Mouse (Mus musculus) kidney, postnatal 0 days (tissue): ENCODE measurements around the gene Mical3. TPM values are rescaled to one million over a fixed set of nuclear protein-coding genes. Genes with fewer than 3 reads are reported as not detected.

ENCODE experiments used
- ATAC-seq: fragments of 200-750 bp; cut with Nextera tagmentation; replicated peaks from 2 replicates; pipeline ENCODE4 v1.8.0; 2017; ENCODE audit warnings: low read depth, moderate number of reproducible peaks, moderate TSS enrichment, moderate library complexity; ENCODE audit not compliant: low FRiP score
- DNase-seq: peaks from one replicate; pipeline ENCODE4 v3.0.0-alpha.2; 2016; ENCODE audit warnings: low spot score
- H3K27ac ChIP-seq: fragments of 300-500 bp; sonication (generic); 2 replicates; pipeline ENCODE4 v1.5.1; 2014; ENCODE audit warnings: mild to moderate bottlenecking
- H3K27me3 ChIP-seq: fragments of 300-500 bp; sonication (generic); 2 replicates; pipeline ENCODE4 v1.6.1; 2014; ENCODE audit warnings: low read length, mixed read lengths; ENCODE audit not compliant: insufficient read depth
- H3K36me3 ChIP-seq: fragments of 300-500 bp; sonication (generic); 2 replicates; pipeline ENCODE4 v1.6.1; 2014; ENCODE audit warnings: low read length, mixed read lengths; ENCODE audit not compliant: insufficient read depth
- H3K4me1 ChIP-seq: fragments of 300-500 bp; sonication (generic); replicated peaks from 2 replicates; pipeline ENCODE4 v1.6.1; 2014; ENCODE audit warnings: antibody characterized with exemption, low read length, mixed read lengths; ENCODE audit not compliant: insufficient read depth
- H3K4me2 ChIP-seq: fragments of 300-500 bp; sonication (generic); 2 replicates; pipeline ENCODE4 v1.6.1; 2014; ENCODE audit warnings: mild to moderate bottlenecking, low read length, moderate library complexity, mixed read lengths
- H3K4me3 ChIP-seq: fragments of 300-500 bp; sonication (generic); replicated peaks from 2 replicates; pipeline ENCODE4 v1.5.1; 2014; ENCODE audit warnings: low read depth, low read length
- H3K9ac ChIP-seq: fragments of 300-500 bp; sonication (generic); 2 replicates; pipeline ENCODE4 v1.6.1; 2014; ENCODE audit warnings: low read depth, low read length
- H3K9me3 ChIP-seq: fragments of 300-500 bp; sonication (generic); replicated peaks from 2 replicates; pipeline ENCODE4 v1.6.1; 2016; ENCODE audit warnings: low read length, inconsistent platforms, mixed read lengths
- CTCF ChIP-seq: IDR thresholded peaks from 2 replicates; pipeline ENCODE4 v1.5.1; 2016; ENCODE audit warnings: antibody characterized with exemption, low read depth, mild to moderate bottlenecking, moderate library complexity
- WGBS: fragments of 180-500 bp; shearing (Covaris S2); extraction: QIAGEN DNeasy Blood & Tissue Kit; methylation state at CpG from one replicate; pipeline ENCODE4 v1.1.7; 2014; 5-methylcytosine and 5-hydroxymethylcytosine counted together
- polyA plus RNA-seq: library from polyadenylated mRNA; unstranded; fragments of >200 nt; fragmentation: Nextera tagmentation; extraction: Ambion mirVana; gene quantifications from 2 replicates; pipeline ENCODE4 v1.2.1, GENCODE M21; 2015

Gene Mical3
- polyA plus RNA-seq, 1 experiment from 2014 or later = 6.0 TPM

DNA sequence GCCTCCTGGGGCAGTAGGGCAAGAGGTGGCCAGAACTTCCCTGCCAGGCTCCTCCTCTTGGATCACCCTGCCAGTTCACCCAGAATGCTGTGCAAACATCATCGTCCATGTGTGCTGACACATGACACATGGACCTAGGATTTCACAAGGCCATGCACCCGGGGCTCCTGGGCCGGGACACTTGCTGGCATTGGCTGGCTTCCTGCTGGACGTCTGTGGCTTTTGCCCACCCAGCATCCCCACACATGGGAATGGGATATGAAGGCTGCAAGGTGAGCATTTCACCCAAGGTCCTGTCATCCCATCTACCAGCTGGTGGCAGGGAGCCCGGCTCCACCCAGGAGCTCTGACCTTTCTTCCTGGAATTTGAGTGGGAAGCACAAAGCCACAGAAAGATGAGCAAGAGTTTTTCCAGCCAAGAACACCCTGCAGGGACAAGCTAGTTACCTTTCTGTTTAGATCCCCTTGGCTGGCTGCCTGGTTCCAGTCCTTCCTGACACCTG is 8.0 kb downstream of the Mical3 start:
- H3K36me3 ChIP-seq = no peaks in the 10 kb centered on the region
- H3K4me1 ChIP-seq = no peaks in the 10 kb centered on the region
- H3K9ac ChIP-seq = no peak overlapping the region
- no peaks in the 10 kb centered on the region for H3K27me3 ChIP-seq
- WGBS = 64% methylated on average over 5 of the region's 5 CpGs
- no peak overlapping the region for H3K27ac ChIP-seq
- DNase-seq (no peak), ATAC-seq (no peak)
- H3K9me3 ChIP-seq = no peaks in the 10 kb centered on the region
- no peak overlapping the region for H3K4me2 ChIP-seq
- TF ChIP-seq CTCF = no peak
- no peak overlapping the region for H3K4me3 ChIP-seq

DNA sequence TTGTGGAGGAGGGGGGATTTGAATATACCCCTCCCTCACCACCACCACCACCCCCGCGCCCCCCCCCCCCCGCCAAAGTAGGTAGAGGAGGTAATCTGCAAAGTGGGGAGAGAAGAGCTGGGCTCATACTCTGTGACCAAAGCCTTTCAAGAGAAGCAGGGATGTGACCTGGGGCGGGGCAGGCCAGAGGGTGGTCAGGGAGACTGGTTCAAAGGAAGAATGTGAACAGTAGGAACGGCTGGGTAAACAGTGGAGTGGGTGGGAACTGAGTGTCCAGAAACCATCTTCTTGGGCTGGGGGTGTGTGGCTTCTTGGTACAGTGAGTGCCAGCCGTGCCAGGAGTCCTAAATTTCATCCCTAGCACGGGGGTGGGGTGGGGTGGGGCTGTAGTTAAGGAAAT is 10.0 kb downstream of the Mical3 start:
- no peak overlapping the region for H3K4me2 ChIP-seq
- H3K9me3 ChIP-seq = no peaks in the 10 kb centered on the region
- DNase-seq = peak; percentile 23
- no peak for ATAC-seq
- 33% methylated on average over 7 of the region's 7 CpGs for WGBS
- H3K9ac ChIP-seq = no peak overlapping the region
- H3K36me3 ChIP-seq = no peaks in the 10 kb centered on the region
- H3K4me3 ChIP-seq = no peak overlapping the region
- no peaks in the 10 kb centered on the region for H3K27me3 ChIP-seq
- no peak overlapping the region for H3K27ac ChIP-seq
- H3K4me1 ChIP-seq = no peaks in the 10 kb centered on the region
- no peak for TF ChIP-seq CTCF

DNA sequence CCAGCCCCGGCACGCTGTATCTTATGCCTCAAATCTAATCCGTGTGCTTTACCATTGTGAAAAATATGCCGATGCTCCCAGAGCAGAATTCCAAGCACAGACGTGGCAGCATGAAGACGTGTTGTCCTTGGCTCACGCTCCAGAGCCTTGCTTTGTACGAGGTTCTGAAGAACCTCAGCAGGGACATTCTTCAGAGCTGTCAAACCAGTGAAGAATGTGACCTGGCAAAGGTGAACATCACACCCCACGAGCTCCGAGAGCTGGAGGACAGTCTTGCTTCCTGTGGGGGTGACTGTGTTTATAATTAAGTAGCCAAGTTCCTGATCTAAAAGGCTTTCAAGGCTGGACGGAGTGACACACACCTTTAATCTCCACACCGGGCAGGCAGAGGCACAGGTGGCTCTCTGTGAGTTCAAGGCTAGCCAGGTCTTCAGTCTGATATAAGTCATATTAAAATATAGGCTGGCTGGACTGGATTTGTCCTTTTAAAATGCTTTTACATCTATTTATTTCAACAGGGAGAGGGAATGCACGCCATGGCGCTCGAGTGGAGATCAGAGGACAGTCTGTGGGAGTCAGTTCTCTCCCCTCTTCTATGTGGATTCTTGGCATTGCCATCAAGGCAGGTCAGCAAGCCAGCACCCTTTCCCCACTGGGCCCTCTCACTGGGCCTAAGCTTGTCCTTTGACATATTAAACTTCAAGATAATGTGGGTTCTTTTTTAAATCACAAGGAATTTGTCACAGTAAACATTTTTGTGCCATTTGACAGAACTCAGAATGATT is 12.6 kb downstream of the Mical3 start:
- DNase-seq (peak; percentile 28), ATAC-seq (0 out of 2 replicates have a peak, but pooled peaks have one; percentile 38)
- Histone ChIP-seq H3K4me1 (no peaks in the 10 kb centered on the region), H3K4me3 (no peak overlapping the region), H3K27me3 (no peaks in the 10 kb centered on the region), H3K9me3 (no peaks in the 10 kb centered on the region), H3K36me3 (no peaks in the 10 kb centered on the region), H3K27ac (no peak overlapping the region), H3K9ac (no peak overlapping the region), H3K4me2 (no peak overlapping the region)
- 48% methylated on average over 15 of the region's 15 CpGs for WGBS
- no peak for TF ChIP-seq CTCF

DNA sequence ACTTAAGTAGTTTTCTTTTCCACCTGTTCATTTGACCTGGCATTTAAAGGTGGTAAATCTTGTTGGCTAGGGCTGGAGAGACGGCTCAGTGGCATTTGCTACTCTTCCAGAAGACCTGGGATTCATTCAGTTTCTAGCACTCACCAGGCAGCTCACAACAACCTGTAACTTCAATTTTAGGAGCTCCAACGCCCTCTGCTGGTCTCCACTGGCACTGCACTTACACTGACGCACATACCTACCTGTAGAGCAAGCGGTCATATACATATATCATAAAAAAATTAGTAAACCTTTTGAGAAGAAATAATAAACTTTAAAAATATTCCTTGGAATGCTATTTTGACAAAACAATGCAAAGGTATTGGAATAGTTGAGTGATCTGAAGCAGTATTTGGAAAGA is 13.7 kb downstream of the Mical3 start:
- WGBS = 68% methylated on average over 4 of the region's 4 CpGs
- no peaks in the 10 kb centered on the region for H3K4me1 ChIP-seq
- DNase-seq (no peak), ATAC-seq (no peak)
- no peaks in the 10 kb centered on the region for H3K36me3 ChIP-seq
- H3K27ac ChIP-seq = no peak overlapping the region
- peak; percentile 48 for TF ChIP-seq CTCF
- no peaks in the 10 kb centered on the region for H3K27me3 ChIP-seq
- H3K9ac ChIP-seq = no peak overlapping the region
- no peak overlapping the region for H3K4me2 ChIP-seq
- H3K9me3 ChIP-seq = no peaks in the 10 kb centered on the region
- no peak overlapping the region for H3K4me3 ChIP-seq

DNA sequence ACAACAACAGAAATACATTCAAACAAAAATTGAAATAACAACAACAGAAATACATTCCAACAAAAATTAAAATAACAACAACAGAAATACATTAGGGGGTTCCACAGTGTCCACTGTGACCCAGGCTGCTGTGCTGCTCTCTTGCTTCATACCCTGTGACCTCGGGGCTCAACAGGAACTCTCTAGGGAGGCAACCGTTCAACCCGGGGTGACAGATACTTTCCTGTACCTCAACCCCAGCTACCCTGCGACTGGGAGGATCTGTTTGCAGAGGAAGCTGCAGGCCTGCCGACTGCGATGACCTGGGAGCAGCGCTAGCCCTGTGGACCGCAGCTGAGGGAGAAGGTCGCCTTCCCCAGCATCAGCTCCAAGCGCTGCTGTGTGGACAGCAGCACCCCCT is 14.4 kb downstream of the Mical3 start:
- H3K36me3 ChIP-seq = no peaks in the 10 kb centered on the region
- TF ChIP-seq CTCF = no peak
- H3K4me3 ChIP-seq = no peak overlapping the region
- H3K9me3 ChIP-seq = no peaks in the 10 kb centered on the region
- H3K9ac ChIP-seq = no peak overlapping the region
- no peak for DNase-seq
- H3K4me2 ChIP-seq = no peak overlapping the region
- H3K4me1 ChIP-seq = no peaks in the 10 kb centered on the region
- H3K27ac ChIP-seq = no peak overlapping the region
- H3K27me3 ChIP-seq = no peaks in the 10 kb centered on the region
- ATAC-seq = no peak
- WGBS = 25% methylated on average over 10 of the region's 10 CpGs

DNA sequence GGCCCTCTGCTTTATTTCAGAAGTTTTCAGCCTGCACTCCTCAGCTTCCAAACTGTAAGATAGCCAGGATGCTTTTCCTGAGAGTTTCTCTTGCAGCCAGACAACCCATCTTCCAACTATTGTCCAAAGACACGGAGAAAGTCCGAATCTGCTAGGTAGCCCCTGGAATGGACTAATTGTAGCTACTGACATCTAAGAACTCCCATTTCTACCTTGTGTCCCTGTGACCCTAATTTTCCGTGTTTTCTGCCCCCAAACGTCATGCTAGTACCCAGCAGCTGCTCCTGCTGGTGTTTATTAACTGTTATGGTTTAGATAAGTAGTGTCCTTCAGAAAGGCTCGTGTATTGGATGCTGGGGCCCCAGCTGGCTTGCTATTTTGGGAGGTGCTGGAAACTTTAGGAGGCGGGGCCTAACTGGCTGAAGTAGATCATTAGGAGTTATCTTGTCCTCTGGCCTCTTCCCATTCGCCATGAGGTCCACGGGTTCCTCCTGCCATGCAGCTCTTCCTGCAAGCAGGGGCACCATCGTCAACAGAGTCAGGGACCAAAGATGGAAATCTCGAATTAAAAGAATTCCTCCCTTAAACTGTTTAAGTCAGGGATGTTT is 19.2 kb downstream of the Mical3 start:
- Histone ChIP-seq H3K27ac (0 out of 2 replicates have a peak overlapping the region, but pooled peaks have one; percentile 47), H3K9ac (no peak overlapping the region), H3K36me3 (no peaks in the 10 kb centered on the region), H3K4me2 (no peak overlapping the region), H3K27me3 (no peaks in the 10 kb centered on the region), H3K4me1 (peaks cover 7% of the 10 kb centered on the region; the same call in 1 of the 2 replicates), H3K9me3 (no peaks in the 10 kb centered on the region), H3K4me3 (no peak overlapping the region)
- DNase-seq (no peak), ATAC-seq (no peak)
- TF ChIP-seq CTCF = no peak
- 58% methylated on average over 10 of the region's 10 CpGs for WGBS
